Mouse (Mus musculus): ENCODE results near the gene Gstm3. TPM values are rescaled to one million over a fixed set of nuclear protein-coding genes. Genes with fewer than 3 reads are reported as not detected.
"Not testable (repeated sequence)": the region's sequence is repeated elsewhere in the genome, so short reads cannot be mapped to it uniquely, and the experiment has no call there.

The Gstm3 gene
- total and polyA plus RNA-seq, 3 experiments: 0.06 TPM; not detected in 2

- H3K4me1 ChIP-seq (ENCODE audit: control insufficient read depth in 1 of 2, insufficient read depth in 2 of 2, low read length in 2 of 2): no peaks in the 10 kb centered on the region
- no peak for TF ChIP-seq USF1 (IDR thresholded peaks at IDR 0.05; ENCODE audit: low read depth, low read length)
- no peak for TF ChIP-seq ELF1 (IDR thresholded peaks at IDR 0.05; ENCODE audit: low read depth, low read length)
- TF ChIP-seq TAL1 (IDR thresholded peaks at IDR 0.05; ENCODE audit: low read length): no peak
- no peak for TF ChIP-seq CHD2 (IDR thresholded peaks at IDR 0.05; ENCODE audit: low read length)
- no peak for TF ChIP-seq CHD1 (IDR thresholded peaks at IDR 0.05; ENCODE audit: low read depth, low read length)
- no peak for TF ChIP-seq TCF12 (IDR thresholded peaks at IDR 0.05; ENCODE audit: low read depth, low read length)
- no peak for TF ChIP-seq MXI1 (IDR thresholded peaks at IDR 0.05; ENCODE audit: low read depth, low read length)
- no peak for TF ChIP-seq RAD21 (IDR thresholded peaks at IDR 0.05; ENCODE audit: low read depth, low read length)
- TF ChIP-seq BHLHE40 (IDR thresholded peaks at IDR 0.05; ENCODE audit: borderline replicate concordance, low read depth, low read length): no peak
- no peak for TF ChIP-seq JUND (IDR thresholded peaks at IDR 0.05; ENCODE audit: low read depth, low read length)
- TF ChIP-seq MYB (IDR thresholded peaks at IDR 0.05; ENCODE audit: low read depth, low read length): no peak
- no peak for TF ChIP-seq GABPA (IDR thresholded peaks at IDR 0.05; ENCODE audit: low read depth, low read length)
- no peak for TF ChIP-seq ZKSCAN1 (IDR thresholded peaks at IDR 0.05; ENCODE audit: low read depth, low read length)
- TF ChIP-seq SMC3 (IDR thresholded peaks at IDR 0.05; ENCODE audit: low read depth, low read length): no peak
- no peak for TF ChIP-seq POLR2AphosphoS5 (IDR thresholded peaks at IDR 0.05; ENCODE audit: borderline replicate concordance, low read depth, low read length)
- TF ChIP-seq HCFC1 (IDR thresholded peaks at IDR 0.05; ENCODE audit: low read depth, low read length): no peak
- H3K79me2 ChIP-seq (ENCODE audit: control insufficient read depth, insufficient read depth, low read length, poor library complexity): no peaks in the 10 kb centered on the region
- H3K9ac ChIP-seq (ENCODE audit: control insufficient read depth, low read depth, low read length, poor library complexity, severe bottlenecking): no peak overlapping the region
- DNase-seq (ENCODE audit: low read depth, low spot score): no peak
- H3K4me3 ChIP-seq (ENCODE audit: control insufficient read depth in 1 of 2, insufficient read depth in 1 of 2, low read depth in 2 of 2, low read length in 2 of 2): no peak overlapping the region
- H3K9me3 ChIP-seq (replicated peaks; ENCODE audit: insufficient read depth, low read length): no peaks in the 10 kb centered on the region
- H3K36me3 ChIP-seq (ENCODE audit: control insufficient read depth in 1 of 2, insufficient read depth in 2 of 2, low read length in 2 of 2): no peaks in the 10 kb centered on the region
- H3K27ac ChIP-seq (ENCODE audit: control insufficient read depth, low read depth, low read length): no peak overlapping the region
- peaks cover 0 to 2% of the 10 kb centered on the region in 2 experiments; a peak in 2 of 4 replicates for H3K27me3 ChIP-seq (ENCODE audit: control insufficient read depth in 1 of 2, insufficient read depth in 2 of 2, low read length in 2 of 2)
These were observed 27.5 kb upstream of the Gstm3 start for GRCm38 (mm10) chr3:107996576-107996975.

- not testable (repeated sequence) for DNase-seq (ENCODE audit: low read depth, low spot score); H3K4me1 ChIP-seq (ENCODE audit: control insufficient read depth in 1 of 2, insufficient read depth in 2 of 2, low read length in 2 of 2); H3K4me3 ChIP-seq (ENCODE audit: control insufficient read depth in 1 of 2, insufficient read depth in 1 of 2, low read depth in 2 of 2, low read length in 2 of 2); H3K79me2 ChIP-seq (ENCODE audit: control insufficient read depth, insufficient read depth, low read length, poor library complexity); H3K27me3 ChIP-seq (ENCODE audit: control insufficient read depth in 1 of 2, insufficient read depth in 2 of 2, low read length in 2 of 2); H3K9ac ChIP-seq (ENCODE audit: control insufficient read depth, low read depth, low read length, poor library complexity, severe bottlenecking); H3K36me3 ChIP-seq (ENCODE audit: control insufficient read depth in 1 of 2, insufficient read depth in 2 of 2, low read length in 2 of 2); H3K27ac ChIP-seq (ENCODE audit: control insufficient read depth, low read depth, low read length); H3K9me3 ChIP-seq (replicated peaks; ENCODE audit: insufficient read depth, low read length)
These were observed 26.9 kb upstream of the Gstm3 start for GRCm38 (mm10) chr3:107995974-107996373.
